Mouse (Mus musculus) cerebellum, adult 11 months (tissue): ENCODE results near the gene Srsf12.

ENCODE experiments used
- DNase-seq: peaks from one replicate; pipeline ENCODE4 v3.0.0; 2022

Srsf12 gene

GRCm38 (mm10) chr4:33208881-33209841, at the start of gene Srsf12:
Gene Srsf12, plus strand, starts transcription at chr4:33208991.
- DNase-seq = peak; percentile 73

DNA sequence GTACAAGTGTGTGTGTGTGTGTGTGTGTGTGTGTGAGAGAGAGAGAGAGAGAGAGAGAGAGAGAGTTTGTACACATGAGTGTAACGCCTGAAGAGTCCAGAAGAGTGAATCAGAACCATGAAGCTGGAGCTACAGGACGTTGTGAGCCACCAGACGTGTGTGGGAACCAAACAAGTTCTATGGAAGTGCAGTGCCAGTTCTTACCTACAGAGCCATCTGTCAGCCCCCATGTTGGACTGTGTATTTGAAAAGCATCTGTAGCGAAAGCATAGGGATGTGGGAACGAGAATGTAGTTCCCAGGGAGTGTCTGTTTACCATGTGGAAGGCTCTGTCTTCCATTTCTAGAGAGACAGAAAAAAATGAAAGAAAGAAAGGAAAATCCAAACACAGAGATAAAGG, 25.3 kb upstream of the Srsf12 start:
- no peak for DNase-seq

- DNase-seq = peak; percentile 50
Measured at GRCm38 (mm10) chr4:33188164-33188563, 20.6 kb upstream of the Srsf12 start.

- DNase-seq = peak; percentile 96
Measured at GRCm38 (mm10) chr4:33188781-33189734, 19.7 kb upstream of the Srsf12 start.

DNA sequence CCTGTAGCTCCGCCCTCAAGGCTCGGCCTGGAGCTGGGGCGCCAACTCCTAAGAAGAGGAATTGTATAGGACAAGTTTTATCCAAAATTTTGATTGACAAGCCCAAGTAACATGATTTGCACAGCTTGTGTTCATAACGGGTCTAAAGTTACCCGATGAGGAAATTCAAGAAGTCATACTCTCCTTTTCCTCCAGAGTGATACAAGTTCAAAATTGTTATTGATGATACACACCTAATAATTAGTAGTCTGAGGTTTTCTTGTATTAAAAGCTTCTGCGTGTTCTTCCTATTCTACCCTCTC, 19.1 kb upstream of the Srsf12 start, which contains the start of gene Pm20d2:
Gene Pm20d2, minus strand, starts transcription at position 3 of the 302 bp plus-strand sequence.
- DNase-seq = no peak

DNA sequence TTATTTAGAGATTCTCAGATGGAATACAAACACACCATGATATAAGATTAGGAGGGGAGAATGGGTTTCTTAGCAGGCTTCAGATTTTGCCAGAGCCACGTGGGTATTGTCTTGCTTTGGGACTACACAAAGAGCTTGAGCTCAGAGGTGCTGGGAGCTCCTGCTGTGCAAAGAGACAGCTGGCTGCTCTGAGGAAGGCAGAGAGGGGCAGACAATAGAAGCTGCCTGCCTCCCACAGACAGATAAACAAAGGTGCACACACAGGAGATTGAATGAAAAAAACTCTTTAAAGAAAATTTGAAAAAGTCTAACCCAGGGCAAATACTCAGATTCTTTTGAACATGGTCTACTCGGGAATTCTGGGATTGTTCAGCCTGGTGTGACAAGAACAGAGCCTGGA, 10.7 kb upstream of the Srsf12 start:
- no peak for DNase-seq

- peak; percentile 55 for DNase-seq
Measured at GRCm38 (mm10) chr4:33204682-33205081, 4.1 kb upstream of the Srsf12 start.

- DNase-seq = no peak
Measured at GRCm38 (mm10) chr4:33207551-33207950, 1.2 kb upstream of the Srsf12 start.

GRCm38 (mm10) chr4:33221847-33222246, 13.1 kb downstream of the Srsf12 start:
- no peak for DNase-seq

- no peak for DNase-seq
Measured at GRCm38 (mm10) chr4:33224003-33224675, 15.3 kb downstream of the Srsf12 start.

DNA sequence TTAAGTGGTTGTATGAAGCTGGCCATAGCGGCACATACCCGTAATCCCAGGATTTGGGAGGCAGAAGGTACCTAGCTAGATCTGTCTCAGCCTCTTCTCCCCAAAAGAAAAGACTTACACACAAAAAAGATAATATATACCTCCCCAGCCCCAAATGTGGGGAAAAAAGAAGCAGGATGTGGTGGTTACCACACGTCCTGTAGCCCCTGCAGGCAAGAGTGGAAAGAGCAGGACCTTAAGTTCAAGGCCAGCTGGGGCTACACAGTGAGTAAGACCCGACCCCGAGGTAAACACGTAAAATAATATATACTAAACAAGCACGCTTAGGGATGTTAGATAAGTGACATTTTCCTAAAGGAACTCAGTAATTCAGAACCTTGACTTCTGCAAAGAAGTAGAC, 18.4 kb downstream of the Srsf12 start:
- DNase-seq = no peak

GRCm38 (mm10) chr4:33229639-33230038, 20.8 kb downstream of the Srsf12 start:
- no peak for DNase-seq

DNA sequence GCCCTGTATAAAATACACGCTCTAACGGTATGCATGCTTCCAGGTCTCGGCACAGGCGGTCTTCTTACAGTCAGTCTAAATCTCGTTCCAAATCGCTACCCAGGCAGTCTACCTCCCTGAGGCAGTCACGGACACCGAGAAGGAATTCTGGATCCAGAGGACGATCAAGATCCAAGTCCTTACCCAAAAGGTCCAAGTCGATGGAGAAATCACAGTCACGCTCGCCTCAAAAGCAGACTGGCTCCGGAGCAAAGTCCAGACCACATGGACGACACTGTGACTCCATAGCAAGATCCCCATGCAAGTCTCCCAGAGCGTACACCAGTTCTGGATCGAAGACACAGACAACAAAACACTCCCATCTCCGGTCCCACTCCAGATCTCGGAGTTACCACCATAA, 22.1 kb downstream of the Srsf12 start:
- no peak for DNase-seq

GRCm38 (mm10) chr4:33242536-33242935, 33.7 kb downstream of the Srsf12 start:
- no peak for DNase-seq

DNA sequence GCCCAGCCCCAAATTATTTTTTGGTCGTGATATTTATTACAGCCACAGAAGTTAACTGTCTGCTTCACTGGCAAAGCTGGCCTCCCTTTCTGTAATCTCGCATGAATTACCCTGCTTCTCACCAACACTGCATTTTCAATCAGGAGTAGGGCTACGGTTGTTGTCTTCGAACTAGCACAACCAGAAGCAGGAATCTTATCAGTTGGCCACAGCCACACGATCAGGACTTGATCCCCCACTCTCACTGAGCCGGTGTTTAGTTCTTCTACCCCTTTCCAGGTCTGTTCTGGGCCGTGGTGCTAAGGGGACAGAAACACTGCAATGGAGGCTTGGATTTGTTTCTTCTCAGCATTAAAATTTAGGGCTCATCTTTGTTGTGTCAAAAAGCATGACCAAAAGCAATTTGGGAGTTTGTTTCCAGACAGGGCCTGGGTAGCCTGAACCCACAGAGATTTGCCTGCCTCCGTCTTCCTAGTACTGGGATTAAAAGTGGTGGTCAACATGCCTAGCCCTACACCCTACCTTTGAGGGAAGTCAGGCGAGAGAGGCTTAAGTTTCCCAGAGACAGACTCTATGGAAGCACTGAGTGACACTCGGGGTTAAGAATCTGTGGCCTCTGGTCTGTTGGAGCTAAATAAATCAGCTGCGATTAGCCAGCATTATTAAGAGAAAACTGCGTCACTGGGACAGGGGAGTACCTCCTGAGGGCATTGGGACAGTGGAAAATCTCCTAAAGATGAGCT, 34.4 kb downstream of the Srsf12 start:
- no peak for DNase-seq

DNA sequence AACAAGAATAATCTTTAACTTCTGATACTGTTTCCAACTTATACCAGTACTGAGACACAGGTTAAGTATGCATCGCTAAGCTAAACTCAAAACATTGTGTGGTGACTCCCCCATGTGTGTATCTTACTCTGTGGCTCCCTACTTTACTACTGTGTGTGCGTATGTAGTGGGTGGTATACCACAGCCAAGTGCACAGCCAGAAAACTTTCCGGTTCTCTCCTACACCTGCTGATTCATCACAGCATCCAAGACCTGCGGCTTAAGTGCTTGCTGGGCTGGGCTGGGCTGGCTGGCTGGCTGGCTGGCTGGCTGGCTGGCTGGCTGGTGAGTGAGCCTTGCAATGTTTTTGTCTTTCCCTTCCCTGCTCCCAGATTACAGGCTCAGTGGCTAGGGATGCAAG, 35.1 kb downstream of the Srsf12 start:
- no peak for DNase-seq

- no peak for DNase-seq
Measured at GRCm38 (mm10) chr4:33245853-33246395, 37.1 kb downstream of the Srsf12 start.

- DNase-seq = peak; percentile 97
Measured at GRCm38 (mm10) chr4:33247479-33248053, 38.8 kb downstream of the Srsf12 start.

GRCm38 (mm10) chr4:33248062-33248889, 39.5 kb downstream of the Srsf12 start:
- DNase-seq = peak; percentile 99

DNA sequence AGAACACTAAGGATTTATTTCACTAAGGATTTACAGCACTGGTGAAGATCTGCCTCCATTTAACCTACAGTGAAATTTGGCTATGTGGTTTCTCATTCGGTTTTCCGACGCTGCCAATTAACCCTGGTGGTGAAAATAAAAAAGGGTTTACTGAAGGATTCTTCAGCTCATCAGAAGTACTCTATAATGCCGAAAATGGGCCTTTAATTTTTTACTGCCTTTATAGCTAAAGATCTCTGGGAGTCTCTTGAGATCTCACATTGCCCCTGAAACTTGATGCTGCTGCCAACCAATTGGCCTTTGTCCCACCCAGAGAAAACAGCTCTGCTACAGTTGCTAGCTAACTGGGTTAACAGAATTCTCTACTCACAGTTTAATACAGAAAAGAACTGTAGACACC, 40.1 kb downstream of the Srsf12 start:
- no peak for DNase-seq
